Mouse (Mus musculus): ENCODE data around the gene Adgb.
"Not testable (repeated sequence)": the region's sequence is repeated elsewhere in the genome, so short reads cannot be mapped to it uniquely, and the experiment has no call there.

The Adgb gene

DNA sequence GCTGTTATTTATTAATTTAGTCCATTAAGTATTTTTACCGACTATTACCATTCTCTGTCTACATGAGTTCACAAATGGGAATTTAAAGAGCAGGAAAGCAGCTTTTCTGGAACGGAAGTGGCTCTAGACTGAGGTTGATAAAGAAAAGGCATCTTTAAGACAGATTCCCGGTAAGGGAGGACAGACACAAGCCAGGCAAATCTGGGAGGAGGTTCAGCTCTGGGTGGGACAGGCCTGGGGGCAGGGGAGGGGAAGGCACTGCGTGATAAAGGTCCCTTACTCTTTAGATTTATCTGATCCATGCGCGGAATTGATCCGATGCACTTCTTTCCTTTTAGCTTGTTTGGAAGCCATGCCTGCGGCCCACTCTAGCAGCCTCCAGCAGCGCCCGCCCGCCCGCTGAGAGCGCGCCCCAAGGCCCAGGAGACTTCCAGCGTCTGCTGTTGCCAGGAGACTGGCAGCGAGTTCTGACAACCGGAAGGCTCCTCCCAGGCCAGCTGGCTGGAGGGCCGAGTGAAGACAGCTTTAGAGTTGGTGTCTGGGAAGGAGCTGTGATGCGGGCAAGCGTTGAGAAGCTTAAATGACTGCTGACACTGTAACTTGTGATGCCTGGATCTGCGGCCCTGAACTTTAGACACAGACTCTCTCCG, at the start of gene Adgb:
Gene Adgb, minus strand, starts transcription at position 366 of the 650 bp plus-strand sequence.
- peak; percentile 39 to 56 for DNase-seq (ENCODE audit: low spot score in 2 of 2)

DNA sequence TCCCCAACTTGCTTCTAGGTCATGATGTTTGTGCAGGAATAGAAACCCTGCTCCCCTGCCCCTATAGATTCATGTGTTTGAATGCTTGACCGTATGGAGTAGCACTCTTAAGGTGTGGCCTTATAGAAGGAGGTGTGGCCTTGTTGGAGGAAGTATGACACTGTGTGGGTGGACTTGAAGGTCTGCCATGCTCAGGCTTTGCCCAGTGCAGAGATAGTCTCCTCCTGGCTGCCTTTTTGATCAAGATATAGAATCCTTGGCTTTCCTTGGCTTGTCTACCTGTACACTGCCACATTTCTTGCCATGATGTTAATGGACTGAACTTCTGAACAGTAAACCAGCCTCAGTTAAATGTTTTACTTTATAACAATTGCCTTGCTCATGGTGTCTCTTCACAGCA, 8.0 kb upstream of the Adgb start:
- no peak for DNase-seq (ENCODE audit: low spot score in 2 of 2)

DNA sequence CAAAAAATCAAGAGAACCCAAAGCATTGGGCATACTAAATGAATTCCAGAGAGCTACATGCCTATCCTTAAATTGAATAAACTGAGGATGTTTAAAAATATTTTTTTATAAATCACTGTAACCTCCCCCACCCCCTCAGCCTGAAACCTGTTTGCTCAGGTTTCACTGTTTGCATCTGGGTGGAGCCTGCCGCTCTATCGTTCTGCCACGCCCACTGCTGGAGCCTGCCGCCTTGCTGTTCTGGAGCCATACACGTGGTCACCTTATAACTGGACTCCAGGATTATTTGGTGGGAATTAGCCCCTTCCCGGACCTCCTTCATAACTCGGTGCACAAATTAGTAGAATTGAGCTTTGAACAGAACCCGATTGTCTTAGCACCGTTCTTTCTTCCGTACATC, 5.3 kb upstream of the Adgb start:
- DNase-seq (ENCODE audit: low spot score in 2 of 2) = not testable (repeated sequence)

DNA sequence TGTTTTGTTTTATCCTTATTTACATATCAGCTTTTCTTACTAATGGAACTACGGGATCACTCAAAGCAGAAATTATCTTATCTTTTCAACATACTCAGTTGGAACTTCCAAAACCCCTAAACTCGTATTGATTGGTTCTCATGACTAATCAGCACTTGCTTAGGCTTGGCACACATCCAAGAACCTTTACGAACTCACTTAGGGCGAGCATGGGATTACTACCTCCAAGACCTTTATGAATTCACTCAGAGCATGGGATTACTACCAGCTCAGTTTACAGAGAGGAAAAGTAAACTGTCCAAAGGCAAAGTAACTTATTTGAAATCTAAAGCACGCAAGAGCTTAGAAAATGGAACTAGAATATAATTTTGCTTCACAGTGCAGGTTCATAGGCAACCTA, 4.8 kb upstream of the Adgb start:
- DNase-seq (ENCODE audit: low spot score in 2 of 2) = no peak

DNA sequence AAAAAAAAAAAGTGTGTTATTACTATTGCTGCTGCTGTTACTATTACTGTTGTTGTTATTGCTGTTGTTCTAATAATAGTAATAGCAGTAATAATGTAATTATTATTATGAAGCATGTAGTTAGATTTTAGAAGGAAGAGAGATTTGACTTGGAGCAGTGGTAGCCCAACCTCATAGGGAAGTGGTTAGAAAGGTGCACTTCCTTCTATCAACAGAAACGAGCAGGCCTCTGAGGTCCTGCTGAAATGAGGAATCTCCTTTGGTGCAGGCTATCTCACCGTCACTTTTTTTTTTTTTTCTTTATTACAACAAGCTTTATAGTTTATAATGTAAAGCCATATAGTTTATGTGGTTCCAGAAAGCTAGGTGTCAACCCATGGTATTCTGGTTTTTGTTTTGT, 4.4 kb upstream of the Adgb start:
- no peak for DNase-seq (ENCODE audit: low spot score in 2 of 2)

DNA sequence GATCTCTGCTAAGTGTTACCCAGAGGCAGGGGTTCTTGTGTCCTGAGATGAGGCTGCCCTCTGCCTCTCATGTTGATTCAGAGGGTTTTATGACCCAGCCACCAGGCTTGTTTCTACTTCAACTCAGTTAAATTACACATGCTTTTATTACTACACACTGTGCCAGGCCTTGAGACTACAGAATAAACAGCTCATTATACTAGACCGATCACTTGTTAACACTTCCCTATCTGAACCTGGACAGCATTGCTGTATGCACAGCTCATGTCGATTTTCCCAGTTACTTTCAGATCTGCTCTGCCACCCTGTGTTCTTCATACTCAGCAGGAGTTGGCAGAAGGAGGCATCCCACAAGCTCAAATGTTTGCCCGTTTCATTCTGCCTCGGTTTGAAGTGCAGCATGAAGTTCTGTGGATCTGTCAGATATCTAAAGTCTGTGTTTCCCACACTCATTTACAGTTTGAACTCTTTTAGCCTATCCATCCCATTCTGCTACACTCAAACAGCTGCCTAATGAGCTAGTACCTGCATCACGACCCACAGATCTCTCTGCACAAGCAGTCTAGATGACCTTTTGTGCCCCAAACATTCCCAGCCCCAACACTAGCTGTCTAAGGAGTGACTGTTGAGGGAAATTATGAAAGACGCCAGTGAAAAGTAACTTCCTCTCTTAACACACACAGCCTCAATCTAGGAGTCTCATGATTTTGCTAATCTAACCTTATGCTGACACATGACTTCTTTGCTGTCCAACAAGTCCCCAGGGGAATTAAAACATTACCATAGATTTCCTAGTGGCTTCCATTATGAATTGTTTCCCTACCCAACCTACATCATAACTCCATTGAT, 3.2 kb downstream of the Adgb start:
- DNase-seq (ENCODE audit: low spot score in 2 of 2) = no peak

DNA sequence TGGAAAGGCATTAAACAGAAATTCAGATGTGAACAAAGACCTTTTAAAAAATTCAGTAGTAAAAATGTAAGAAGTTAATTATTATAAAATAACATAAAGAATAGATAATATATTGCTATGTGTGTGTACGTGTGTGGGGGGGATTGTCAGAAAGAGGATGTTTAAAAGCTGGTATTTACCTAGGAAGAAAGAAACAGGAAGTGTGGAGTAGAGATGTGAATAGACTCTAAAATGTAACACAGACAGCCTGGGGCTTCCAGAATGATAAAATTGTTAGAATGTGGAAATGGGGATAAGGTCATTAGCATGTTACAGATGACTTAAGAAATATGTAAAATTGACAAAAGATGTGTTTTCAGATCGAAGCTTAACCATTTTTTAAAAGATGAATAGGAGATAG, 12.0 kb downstream of the Adgb start:
- no peak for DNase-seq (ENCODE audit: low spot score in 2 of 2)

DNA sequence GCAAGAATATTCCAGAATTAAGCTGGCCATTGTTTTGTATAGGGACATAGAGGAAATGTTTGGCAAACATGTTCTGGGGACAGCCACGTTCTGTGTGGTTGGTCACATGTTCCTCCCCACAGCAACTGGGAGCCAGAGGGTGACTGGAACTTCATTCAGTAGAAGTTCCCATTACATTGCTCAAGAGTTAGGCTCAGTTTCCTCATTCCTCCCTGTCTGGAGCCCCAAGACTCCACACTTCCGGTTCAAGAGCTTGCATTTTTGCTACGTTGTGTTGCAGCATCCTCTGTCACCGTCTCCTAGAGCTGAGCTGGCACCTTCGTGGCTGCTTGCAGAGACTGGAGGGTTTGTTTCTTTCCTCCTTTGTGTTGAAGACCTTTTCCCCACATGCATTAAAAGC, 15.1 kb downstream of the Adgb start:
- DNase-seq (ENCODE audit: low spot score in 2 of 2) = no peak

DNA sequence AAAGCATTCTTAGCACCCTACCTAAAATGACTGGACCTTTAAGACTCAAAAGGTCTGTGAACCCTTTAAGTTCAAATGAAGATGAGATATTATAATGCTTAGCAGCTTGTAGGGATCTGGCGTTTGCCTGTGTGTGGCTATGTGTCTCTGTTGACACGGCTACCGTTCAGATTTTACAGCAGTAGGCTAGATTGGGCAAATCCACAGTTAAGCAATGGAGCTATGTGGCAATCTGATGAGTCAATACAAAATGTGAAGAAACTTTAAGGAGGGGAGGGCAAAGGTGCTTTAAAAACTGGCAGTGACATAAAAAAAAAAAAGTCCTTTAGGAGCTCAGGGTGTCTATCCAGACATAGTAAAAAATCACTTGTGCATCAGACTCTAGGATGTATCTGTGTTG, 23.1 kb downstream of the Adgb start:
- no peak for DNase-seq (ENCODE audit: low spot score in 2 of 2)

DNA sequence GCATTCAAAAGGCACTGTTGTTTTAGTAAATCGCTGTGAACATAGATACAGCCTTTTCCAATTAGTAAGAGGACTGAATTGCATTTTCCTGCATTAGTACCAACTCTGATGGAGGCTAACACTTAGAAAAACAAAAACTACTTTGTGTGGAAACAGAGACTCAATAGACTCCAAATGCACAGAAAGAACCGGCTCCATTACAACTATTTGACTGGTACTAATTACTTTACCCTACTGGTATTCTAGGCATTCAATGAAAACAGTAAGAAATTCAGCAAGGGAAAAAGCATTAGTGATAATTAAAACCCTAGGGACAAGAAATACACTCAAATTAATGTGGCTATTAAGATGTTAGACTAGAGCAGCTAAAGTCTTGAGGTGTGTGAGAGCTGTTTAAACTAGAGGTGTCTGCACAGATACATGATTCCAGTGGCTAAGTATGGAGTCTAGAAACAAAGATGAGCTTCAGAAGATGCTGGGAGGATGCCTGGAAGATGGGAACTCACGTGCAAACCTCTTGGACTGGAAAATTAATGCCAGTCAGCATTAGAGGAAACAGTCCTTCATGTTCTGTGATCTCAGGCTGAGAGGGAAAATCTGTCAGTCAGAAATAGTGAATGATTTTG, 27.2 kb downstream of the Adgb start:
- no peak for DNase-seq (ENCODE audit: low spot score in 2 of 2)

DNA sequence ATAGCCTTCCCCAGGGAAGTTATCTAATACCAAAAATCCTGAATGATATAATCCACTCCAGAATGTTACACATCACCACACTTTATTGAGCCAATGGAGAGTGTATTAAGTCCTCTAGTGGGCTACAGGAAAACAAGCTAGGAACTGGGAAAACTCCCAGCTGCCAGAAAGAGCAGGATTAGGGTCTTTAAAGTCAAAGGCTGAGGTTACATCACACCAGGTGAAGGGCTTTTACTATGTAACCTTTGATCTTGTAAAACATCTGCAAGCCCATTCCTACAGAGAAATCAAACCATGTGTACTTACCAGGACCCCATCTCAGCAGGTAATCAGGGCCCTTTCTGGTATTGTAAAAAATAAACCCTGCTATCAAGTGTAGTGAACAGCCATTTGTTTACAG, 28.6 kb downstream of the Adgb start:
- no peak for DNase-seq (ENCODE audit: low spot score in 2 of 2)

DNA sequence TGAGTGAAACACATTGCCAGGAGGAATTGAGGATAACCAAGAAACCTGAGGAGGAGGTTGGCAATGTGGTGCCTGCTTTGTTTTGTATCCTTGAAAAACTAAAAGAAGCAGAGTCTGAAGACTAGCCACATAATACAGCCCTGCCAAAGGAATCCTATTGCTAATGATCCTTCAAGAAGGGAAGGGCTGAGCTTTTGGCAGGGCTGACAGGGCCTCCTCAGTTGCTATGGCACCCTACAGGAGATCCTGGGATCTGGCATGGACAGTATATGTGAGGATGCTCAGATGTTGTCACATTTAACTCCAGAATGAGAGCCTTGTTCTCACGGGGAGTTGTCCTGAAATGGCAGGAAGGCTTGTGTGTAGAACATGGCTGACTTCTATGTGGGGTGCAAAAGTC, 37.1 kb downstream of the Adgb start:
- DNase-seq (ENCODE audit: low spot score in 2 of 2) = no peak

DNA sequence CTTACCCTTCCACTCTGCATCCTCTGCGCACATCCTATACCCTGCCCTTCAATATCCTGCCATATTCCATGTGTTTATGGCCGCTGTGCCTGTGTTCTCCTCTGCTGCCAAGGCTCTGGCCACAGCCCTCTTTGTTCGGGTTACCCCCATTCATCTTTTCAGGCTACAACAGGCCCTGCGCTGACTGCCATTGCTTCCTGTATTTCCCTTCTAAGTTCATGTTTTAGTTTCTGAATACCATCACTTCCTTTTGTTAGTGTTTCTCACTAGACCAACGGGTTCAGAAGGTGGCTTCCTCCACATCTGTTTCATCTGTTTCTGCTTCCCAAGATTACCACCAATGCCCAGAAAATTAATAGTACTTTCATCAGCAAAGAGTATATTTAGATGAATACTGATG, 42.5 kb downstream of the Adgb start:
- no peak for DNase-seq (ENCODE audit: low spot score in 2 of 2)

DNA sequence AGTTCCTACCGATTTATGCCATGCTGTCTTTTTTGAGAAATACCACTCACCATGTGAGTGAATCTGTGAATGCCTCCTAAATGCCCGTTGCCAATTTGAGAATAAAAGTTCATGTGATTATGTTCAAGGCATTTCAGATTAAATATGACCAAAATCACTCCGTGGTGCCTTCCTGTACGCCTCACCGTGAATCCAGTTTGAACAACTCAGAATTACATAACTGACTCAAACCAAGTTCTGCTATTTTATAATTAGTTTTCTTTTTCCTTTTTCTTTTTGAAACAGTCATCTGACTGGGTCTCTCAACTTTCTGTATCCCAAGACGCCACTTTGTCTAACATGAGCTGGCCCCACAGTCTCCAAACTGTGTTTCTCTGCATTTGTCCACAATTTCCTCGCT, 43.1 kb downstream of the Adgb start:
- DNase-seq (ENCODE audit: low spot score in 2 of 2) = no peak

DNA sequence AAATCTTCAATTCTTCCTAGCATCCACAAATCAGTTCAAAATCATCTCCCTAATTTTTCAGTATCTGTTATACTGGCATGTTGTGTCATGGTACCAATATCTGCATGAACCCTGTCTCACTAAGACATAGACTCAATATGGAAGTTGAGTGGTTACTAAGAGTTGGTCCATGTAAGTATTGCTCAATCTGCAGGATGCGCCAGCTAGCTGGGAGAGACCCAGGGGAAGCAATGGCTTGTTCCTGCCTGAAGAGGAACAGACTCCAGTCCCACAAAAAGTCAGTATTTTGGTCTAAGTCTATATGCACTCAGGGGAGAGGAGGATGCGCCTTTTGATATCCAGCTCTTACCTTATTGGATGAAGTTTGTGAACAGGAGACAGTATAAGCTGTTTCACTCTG, 47.7 kb downstream of the Adgb start:
- DNase-seq (ENCODE audit: low spot score in 2 of 2) = no peak

DNA sequence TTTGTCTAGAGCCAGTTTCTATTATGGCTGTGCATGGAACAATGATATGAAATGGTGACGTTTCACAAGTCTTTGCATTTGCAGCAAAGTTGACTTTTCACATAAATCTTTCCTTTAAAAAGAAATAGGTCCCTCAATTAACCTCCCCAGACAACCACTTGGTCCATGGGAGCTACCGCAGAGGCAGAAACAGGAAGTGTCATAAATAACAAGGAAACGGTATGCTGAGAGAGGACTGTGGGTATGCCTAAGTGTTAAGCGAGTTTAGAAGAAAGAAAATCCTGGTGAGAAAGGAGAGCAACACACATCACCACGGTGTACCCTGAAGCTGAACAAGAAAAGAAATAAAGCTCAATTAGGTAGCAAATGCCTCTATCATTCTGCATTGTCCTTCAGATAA, 61.1 kb downstream of the Adgb start:
- no peak for DNase-seq (ENCODE audit: low spot score in 2 of 2)

DNA sequence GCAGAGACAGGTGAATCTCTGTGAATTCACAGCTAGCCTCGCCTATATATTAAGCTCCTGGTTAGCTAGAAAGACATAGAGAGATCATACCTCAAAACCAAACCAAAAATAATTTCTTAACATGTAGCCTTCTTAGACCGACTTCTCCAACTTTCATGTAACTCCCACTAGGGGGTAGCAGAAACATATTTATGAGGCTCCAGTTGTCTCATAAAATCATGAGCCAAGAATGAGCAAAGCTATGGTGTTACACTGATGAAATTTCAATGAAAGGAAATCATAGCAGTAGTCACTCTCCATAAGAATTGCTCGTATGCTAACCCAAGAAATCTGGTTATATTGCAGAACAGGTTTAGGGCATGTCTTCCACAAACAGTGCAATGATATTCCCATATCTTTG, 64.0 kb downstream of the Adgb start:
- DNase-seq (ENCODE audit: low spot score in 2 of 2) = no peak

DNA sequence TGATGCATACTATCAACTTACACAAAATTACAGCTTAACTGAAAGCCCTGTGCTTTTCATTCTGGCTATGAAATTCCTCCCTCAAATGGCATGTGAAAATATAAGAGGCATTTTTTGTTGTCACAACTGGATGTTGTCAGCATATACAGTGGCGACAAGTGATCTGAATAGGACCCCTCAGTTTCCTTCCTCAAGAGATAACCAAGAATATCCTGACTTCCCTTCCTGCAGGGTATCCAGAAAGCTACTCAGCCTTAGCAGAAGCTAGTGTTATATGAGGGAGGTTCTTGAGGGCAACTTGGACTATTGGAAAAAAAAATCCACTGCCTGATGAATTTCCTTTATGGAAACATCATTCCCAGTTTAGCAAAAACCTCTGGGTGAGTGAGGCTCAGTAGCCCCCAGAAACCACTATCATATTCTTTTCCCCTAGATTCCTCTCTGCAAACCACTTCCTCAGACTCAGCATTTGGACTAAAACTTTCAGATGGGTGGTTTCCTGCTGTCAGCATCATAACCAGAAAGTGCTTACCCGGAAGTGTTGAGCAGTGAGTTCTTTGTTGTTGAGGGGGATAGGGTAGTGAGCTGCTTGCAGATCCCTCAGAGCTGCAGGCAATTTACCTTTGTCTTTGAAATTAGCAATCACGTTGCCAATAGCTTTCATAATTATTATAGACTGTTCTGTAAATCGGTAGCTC, 76.2 kb downstream of the Adgb start:
- no peak for DNase-seq (ENCODE audit: low spot score in 2 of 2)

DNA sequence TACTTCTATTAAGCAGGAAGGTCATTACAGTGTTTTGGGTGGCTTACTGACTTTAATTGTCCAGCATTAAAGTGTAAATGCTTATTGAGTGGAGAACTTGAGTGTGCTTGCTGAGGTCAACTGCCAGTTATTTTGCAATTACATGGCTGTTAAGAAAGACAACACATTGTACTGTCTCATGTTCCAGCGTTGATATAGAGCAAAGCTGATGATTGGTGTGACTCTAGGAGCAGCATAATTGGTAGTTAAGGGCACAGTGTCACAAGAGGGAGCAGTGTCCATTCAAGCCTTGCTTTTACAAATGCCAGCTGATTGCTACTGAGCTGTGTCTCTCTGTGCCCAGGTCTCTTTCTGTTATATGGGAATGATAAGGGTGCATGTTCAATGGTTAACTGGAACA, 97.5 kb downstream of the Adgb start:
- DNase-seq (ENCODE audit: low spot score in 2 of 2) = no peak

DNA sequence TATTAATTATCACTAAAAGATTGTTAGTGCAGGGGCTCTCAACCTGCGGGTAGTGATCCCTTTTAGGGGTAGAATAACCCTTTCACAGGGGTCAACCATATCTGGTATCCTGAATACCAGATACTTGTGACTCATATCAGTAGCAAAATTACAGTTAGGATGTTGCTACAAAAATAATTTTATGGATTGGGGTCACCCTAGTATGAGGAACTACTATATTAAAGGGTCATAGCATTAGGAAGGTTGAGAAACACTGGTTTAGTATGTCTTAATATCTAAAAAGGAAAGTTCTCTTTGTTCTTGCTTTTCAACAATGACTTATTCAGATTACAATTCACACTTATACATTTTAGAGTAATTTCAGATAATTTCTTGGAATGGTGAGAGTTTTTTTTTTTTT, 108.1 kb downstream of the Adgb start:
- no peak for DNase-seq (ENCODE audit: low spot score in 2 of 2)

DNA sequence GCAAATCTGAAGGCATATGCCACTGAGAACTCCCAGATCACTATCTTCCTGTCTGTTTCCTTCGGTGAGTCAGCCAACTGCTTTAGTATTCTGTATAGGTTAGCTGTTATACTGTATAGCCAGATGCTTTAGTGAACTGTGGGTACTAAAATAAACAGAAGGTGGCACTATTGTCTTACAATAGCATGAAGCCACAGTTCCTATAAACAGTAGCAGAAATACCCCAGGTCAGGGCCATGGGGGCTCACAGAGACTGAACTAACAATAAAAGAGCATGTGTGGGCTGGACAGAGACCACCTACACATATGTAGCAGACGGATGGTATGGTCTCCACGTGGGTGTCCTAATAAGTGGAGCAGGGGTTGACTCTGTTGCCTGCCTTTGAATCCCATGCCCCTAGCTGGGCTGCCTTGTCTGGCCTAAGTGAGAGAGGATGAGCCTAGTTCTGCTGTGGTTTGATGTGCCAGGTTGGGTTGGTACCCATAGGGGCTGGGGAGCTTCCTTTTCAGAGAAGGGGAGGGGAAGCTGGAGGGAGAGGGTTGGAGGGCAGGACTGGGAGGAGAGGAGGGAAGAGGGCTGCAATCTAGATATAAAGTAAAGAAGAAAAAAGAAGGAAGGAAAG, 116.4 kb downstream of the Adgb start:
- DNase-seq (ENCODE audit: low spot score in 2 of 2) = peak in 1 of 2 experiments; percentile 6

DNA sequence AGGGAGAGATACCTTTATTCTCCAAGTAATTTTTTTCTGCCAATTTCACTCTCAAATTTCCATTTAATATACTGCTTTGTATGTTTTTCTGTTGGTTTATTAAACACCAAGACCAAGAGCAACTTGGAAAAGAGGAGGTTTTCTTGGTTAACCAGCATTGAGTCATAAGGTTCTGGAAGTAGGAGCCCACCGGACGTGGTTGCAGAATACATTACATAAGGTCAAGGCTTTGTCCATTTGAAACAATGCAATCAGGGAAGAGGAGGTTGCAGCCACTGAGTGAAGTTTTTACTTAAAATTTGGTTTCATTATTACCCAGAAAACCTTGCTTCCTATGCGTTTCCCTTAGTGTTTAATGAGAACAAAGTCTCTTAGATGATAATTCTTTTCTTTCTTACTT, 119.9 kb downstream of the Adgb start:
- no peak for DNase-seq (ENCODE audit: low spot score in 2 of 2)
